17 mouse cellular contexts compared by ENCODE assay signal in the genomic region with DNA sequence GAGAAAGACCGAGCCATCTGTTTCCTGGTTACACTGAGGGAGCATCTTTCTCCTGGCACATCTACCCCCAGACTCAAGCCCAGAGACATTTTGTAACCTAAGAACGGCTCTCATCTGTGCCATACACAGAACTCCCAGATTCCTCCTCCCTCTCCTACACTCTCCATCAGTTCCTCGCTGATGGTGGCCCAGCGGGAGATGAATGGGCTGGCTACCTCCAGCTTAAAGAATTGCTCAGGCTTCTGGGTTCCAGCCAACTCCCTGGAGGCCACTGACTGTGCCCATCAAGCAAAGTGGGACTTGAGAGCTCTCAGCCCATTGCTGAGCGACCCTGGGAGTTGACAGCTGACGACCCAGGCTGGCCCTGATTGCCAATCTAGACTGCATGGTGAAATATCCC. TPM values are rescaled to one million over a fixed set of nuclear protein-coding genes. Genes with fewer than 3 reads are reported as not detected.
DNase-seq lines count a peak whose midpoint lies in the region; ATAC-seq and TF ChIP-seq lines count a peak whose summit lies in the region.
"Had no signal": no experiment of that assay in that cellular context is flagged by ENCODE, and none has a peak within 500 bp of the region (broad histone marks: within the 10 kb centered on the region; RNA-seq: fewer than 3 reads in every experiment).

No protein-coding gene starts in this region.

- no peak for TF ChIP-seq POLR2A in cerebellum, adult 2 months (IDR thresholded peaks at IDR 0.05; ENCODE audit: borderline replicate concordance, insufficient read depth, low read length)

- no peak overlapping the region for H3K4me2 ChIP-seq in lung, embryonic 14.5 days
- H3K4me2 ChIP-seq in hindbrain, embryonic 14.5 days (replicated peaks), result no peak overlapping the region
- no peak overlapping the region for H3K4me2 ChIP-seq in stomach, postnatal 0 days (replicated peaks; ENCODE audit: low read depth)
- H3K4me2 ChIP-seq: embryonic facial prominence, embryonic 15.5 days; liver, embryonic 15.5 days; midbrain, embryonic 15.5 days had no signal

- DNase-seq in lung, embryonic 14.5 days, result peak; percentile 41
- no peak for DNase-seq in lung, adult 18-20 months
- peak; percentile 58 for DNase-seq in adrenal gland, postnatal 14 days
- DNase-seq in cerebellum, adult 2 months, result peak; percentile 49 to 66
- peak; percentile 29 for DNase-seq in hindbrain, embryonic 14.5 days (ENCODE audit: low spot score)
- no peak for DNase-seq in stomach, postnatal 0 days (ENCODE audit: low spot score)
- no peak for DNase-seq in gastrocnemius, postnatal 25 days
- DNase-seq: gastrocnemius, adult 2 months; kidney, adult 18-20 months had no signal

- H3K4me3 ChIP-seq in lung, embryonic 14.5 days (ENCODE audit: low read depth, low read length), result no peak overlapping the region
- no peak overlapping the region for H3K4me3 ChIP-seq in cerebellum, adult 2 months (replicated peaks; ENCODE audit: insufficient read depth, low read depth, low read length)
- H3K4me3 ChIP-seq in hindbrain, embryonic 14.5 days (replicated peaks; ENCODE audit: low read length), result no peak overlapping the region
- no peak overlapping the region for H3K4me3 ChIP-seq in stomach, postnatal 0 days (ENCODE audit: low read depth, low read length)
- H3K4me3 ChIP-seq: embryonic facial prominence, embryonic 15.5 days; gastrocnemius, adult 2 months; liver, embryonic 15.5 days; midbrain, embryonic 15.5 days had no signal

- TF ChIP-seq CTCF in lung, embryonic 14.5 days (IDR thresholded peaks at IDR 0.05; ENCODE audit: low read depth), result no peak
- no peak for TF ChIP-seq CTCF in cerebellum, adult 2 months (IDR thresholded peaks at IDR 0.05; ENCODE audit: borderline replicate concordance, insufficient read depth, low read depth, low read length)
- no peak for TF ChIP-seq CTCF in stomach, postnatal 0 days (IDR thresholded peaks at IDR 0.05; ENCODE audit: low read depth)

- WGBS in lung, embryonic 14.5 days, result 38% methylated on average over 6 of the region's 6 CpGs
- WGBS in cerebellum, adult 2 months, result 5% methylated on average over 6 of the region's 6 CpGs
- WGBS in hindbrain, embryonic 14.5 days, result 40% methylated on average over 6 of the region's 6 CpGs
- WGBS in stomach, postnatal 0 days, result 64% methylated on average over 6 of the region's 6 CpGs

- no peak overlapping the region for H3K9ac ChIP-seq in lung, embryonic 14.5 days
- H3K9ac ChIP-seq in hindbrain, embryonic 14.5 days, result no peak overlapping the region
- H3K9ac ChIP-seq in stomach, postnatal 0 days (ENCODE audit: low read length), result no peak overlapping the region
- H3K9ac ChIP-seq: embryonic facial prominence, embryonic 15.5 days; liver, embryonic 15.5 days; midbrain, embryonic 15.5 days had no signal

- H3K27me3 ChIP-seq in lung, embryonic 14.5 days (ENCODE audit: insufficient read depth, low read length), result no peaks in the 10 kb centered on the region; the same call in 1 of the 2 replicates
- H3K27me3 ChIP-seq in cerebellum, adult 2 months (ENCODE audit: control insufficient read depth, insufficient read depth, low read length), result no peaks in the 10 kb centered on the region
- H3K27me3 ChIP-seq in hindbrain, embryonic 14.5 days (ENCODE audit: control insufficient read depth, insufficient read depth, low read length), result peaks cover 8% of the 10 kb centered on the region; the same call in 1 of the 2 replicates
- H3K27me3 ChIP-seq in stomach, postnatal 0 days (ENCODE audit: control insufficient read depth, insufficient read depth, low read length), result no peaks in the 10 kb centered on the region
- H3K27me3 ChIP-seq: CH12.LX; liver, embryonic 15.5 days had no signal

- TF ChIP-seq EP300 in stomach, postnatal 0 days (optimal IDR thresholded peaks at IDR 0.05), result no peak

- no peaks in the 10 kb centered on the region for H3K4me1 ChIP-seq in lung, embryonic 14.5 days (ENCODE audit: insufficient read depth)
- H3K4me1 ChIP-seq in cerebellum, adult 2 months (ENCODE audit: control insufficient read depth, insufficient read depth, low read length), result no peaks in the 10 kb centered on the region; the same call in 1 of the 2 replicates
- H3K4me1 ChIP-seq in hindbrain, embryonic 14.5 days (replicated peaks; ENCODE audit: control insufficient read depth, insufficient read depth, low read length), result peaks cover 5% of the 10 kb centered on the region; the same call in 1 of the 2 replicates
- H3K4me1 ChIP-seq in stomach, postnatal 0 days (replicated peaks; ENCODE audit: control insufficient read depth, insufficient read depth), result no peaks in the 10 kb centered on the region
- H3K4me1 ChIP-seq: embryonic facial prominence, embryonic 15.5 days; liver, embryonic 15.5 days; midbrain, embryonic 15.5 days had no signal

- no peaks in the 10 kb centered on the region for H3K9me3 ChIP-seq in lung, embryonic 14.5 days (ENCODE audit: low read depth, low read length)
- no peaks in the 10 kb centered on the region for H3K9me3 ChIP-seq in hindbrain, embryonic 14.5 days (ENCODE audit: control insufficient read depth, low read length)
- no peaks in the 10 kb centered on the region for H3K9me3 ChIP-seq in stomach, postnatal 0 days (ENCODE audit: control insufficient read depth, low read length)
- H3K9me3 ChIP-seq: embryonic facial prominence, embryonic 15.5 days; liver, embryonic 15.5 days; midbrain, embryonic 15.5 days had no signal

- no peak overlapping the region for H3K27ac ChIP-seq in lung, embryonic 14.5 days (ENCODE audit: low read depth)
- no peak overlapping the region for H3K27ac ChIP-seq in cerebellum, adult 2 months (ENCODE audit: insufficient read depth, low read length)
- no peak overlapping the region for H3K27ac ChIP-seq in hindbrain, embryonic 14.5 days
- no peak overlapping the region for H3K27ac ChIP-seq in stomach, postnatal 0 days (replicated peaks)
- H3K27ac ChIP-seq: embryonic facial prominence, embryonic 15.5 days; gastrocnemius, adult 2 months; liver, embryonic 15.5 days; midbrain, embryonic 15.5 days had no signal

- H3K36me3 ChIP-seq in lung, embryonic 14.5 days (ENCODE audit: insufficient read depth), result no peaks in the 10 kb centered on the region
- no peaks in the 10 kb centered on the region for H3K36me3 ChIP-seq in hindbrain, embryonic 14.5 days (replicated peaks; ENCODE audit: control insufficient read depth, insufficient read depth)
- H3K36me3 ChIP-seq in stomach, postnatal 0 days (ENCODE audit: control insufficient read depth, insufficient read depth, low read length), result no peaks in the 10 kb centered on the region
- H3K36me3 ChIP-seq: embryonic facial prominence, embryonic 15.5 days; liver, embryonic 15.5 days; midbrain, embryonic 15.5 days had no signal

- ATAC-seq in lung, embryonic 14.5 days (ENCODE audit: insufficient read depth), result no peak
- ATAC-seq in hindbrain, embryonic 14.5 days (ENCODE audit: low FRiP score), result peak; percentile 66; the same call in 1 of the 2 replicates
- ATAC-seq in stomach, postnatal 0 days (ENCODE audit: low FRiP score, low TSS enrichment), result no peak
- ATAC-seq: midbrain, embryonic 15.5 days had no signal

RNA-seq across cellular contexts. Expression of gene H2al1j, which starts 36.3 kb away (rescaled TPM):
- not detected in 2 replicates for polyA plus RNA-seq in lung, embryonic 14.5 days (2014; fragmentation: Nextera tagmentation; extraction: Ambion mirVana)
- not detected in 2 replicates for total RNA-seq in adrenal gland, postnatal 14 days (2021)
- not detected in 2 replicates for polyA plus RNA-seq in cerebellum, adult 2 months (2012; rRNA removed)
- not detected in 2 replicates for polyA plus RNA-seq in hindbrain, embryonic 14.5 days (2014; fragmentation: Nextera tagmentation; extraction: Ambion mirVana)
- polyA plus RNA-seq in stomach, postnatal 0 days (2015; fragmentation: Nextera tagmentation; extraction: Ambion mirVana), result not detected in 2 replicates
- not detected for total RNA-seq in gastrocnemius, postnatal 25 days (2021)
- total RNA-seq: CH12.LX; gastrocnemius, adult 2 months; layer of hippocampus, adult 18-20 months; left cerebral cortex, postnatal 25 days had no signal
- polyA plus RNA-seq: embryonic facial prominence, embryonic 15.5 days; heart, embryonic 14.5 days; liver, embryonic 15.5 days; midbrain, embryonic 15.5 days; spleen, adult 2 months had no signal

RNA-seq across cellular contexts. Expression of gene H2al1i, which starts 39.4 kb away (rescaled TPM):
- not detected in 2 replicates for polyA plus RNA-seq in lung, embryonic 14.5 days (2014; fragmentation: Nextera tagmentation; extraction: Ambion mirVana)
- total RNA-seq in adrenal gland, postnatal 14 days (2021), result not detected in 2 replicates
- not detected in 2 replicates for polyA plus RNA-seq in cerebellum, adult 2 months (2012; rRNA removed)
- polyA plus RNA-seq in hindbrain, embryonic 14.5 days (2014; fragmentation: Nextera tagmentation; extraction: Ambion mirVana), result not detected in 2 replicates
- polyA plus RNA-seq in stomach, postnatal 0 days (2015; fragmentation: Nextera tagmentation; extraction: Ambion mirVana), result not detected in 2 replicates
- not detected for total RNA-seq in gastrocnemius, postnatal 25 days (2021)
- total RNA-seq: CH12.LX; gastrocnemius, adult 2 months; layer of hippocampus, adult 18-20 months; left cerebral cortex, postnatal 25 days had no signal
- polyA plus RNA-seq: embryonic facial prominence, embryonic 15.5 days; heart, embryonic 14.5 days; liver, embryonic 15.5 days; midbrain, embryonic 15.5 days; spleen, adult 2 months had no signal

RNA-seq across cellular contexts. Expression of gene H2al1h, which starts 42.6 kb away (rescaled TPM):
- polyA plus RNA-seq in lung, embryonic 14.5 days (2014; fragmentation: Nextera tagmentation; extraction: Ambion mirVana), result not detected in 2 replicates
- not detected in 2 replicates for total RNA-seq in adrenal gland, postnatal 14 days (2021)
- not detected in 2 replicates for polyA plus RNA-seq in cerebellum, adult 2 months (2012; rRNA removed)
- not detected in 2 replicates for polyA plus RNA-seq in hindbrain, embryonic 14.5 days (2014; fragmentation: Nextera tagmentation; extraction: Ambion mirVana)
- polyA plus RNA-seq in stomach, postnatal 0 days (2015; fragmentation: Nextera tagmentation; extraction: Ambion mirVana), result not detected in 2 replicates
- total RNA-seq in gastrocnemius, postnatal 25 days (2021), result not detected
- total RNA-seq: CH12.LX; gastrocnemius, adult 2 months; layer of hippocampus, adult 18-20 months; left cerebral cortex, postnatal 25 days had no signal
- polyA plus RNA-seq: embryonic facial prominence, embryonic 15.5 days; heart, embryonic 14.5 days; liver, embryonic 15.5 days; midbrain, embryonic 15.5 days; spleen, adult 2 months had no signal

RNA-seq across cellular contexts. Expression of gene H2al1g, which starts 45.8 kb away (rescaled TPM):
- polyA plus RNA-seq in lung, embryonic 14.5 days (2014; fragmentation: Nextera tagmentation; extraction: Ambion mirVana), result not detected in 2 replicates
- total RNA-seq in adrenal gland, postnatal 14 days (2021), result not detected in 2 replicates
- not detected in 2 replicates for polyA plus RNA-seq in cerebellum, adult 2 months (2012; rRNA removed)
- not detected in 2 replicates for polyA plus RNA-seq in hindbrain, embryonic 14.5 days (2014; fragmentation: Nextera tagmentation; extraction: Ambion mirVana)
- polyA plus RNA-seq in stomach, postnatal 0 days (2015; fragmentation: Nextera tagmentation; extraction: Ambion mirVana), result not detected in 2 replicates
- total RNA-seq in gastrocnemius, postnatal 25 days (2021), result not detected
- total RNA-seq: CH12.LX; gastrocnemius, adult 2 months; layer of hippocampus, adult 18-20 months; left cerebral cortex, postnatal 25 days had no signal
- polyA plus RNA-seq: embryonic facial prominence, embryonic 15.5 days; heart, embryonic 14.5 days; liver, embryonic 15.5 days; midbrain, embryonic 15.5 days; spleen, adult 2 months had no signal

RNA-seq across cellular contexts. Expression of gene H2al1f, which starts 48.9 kb away (rescaled TPM):
- polyA plus RNA-seq in lung, embryonic 14.5 days (2014; fragmentation: Nextera tagmentation; extraction: Ambion mirVana), result not detected in 2 replicates
- not detected in 2 replicates for total RNA-seq in adrenal gland, postnatal 14 days (2021)
- polyA plus RNA-seq in cerebellum, adult 2 months (2012; rRNA removed), result not detected in 2 replicates
- not detected in 2 replicates for polyA plus RNA-seq in hindbrain, embryonic 14.5 days (2014; fragmentation: Nextera tagmentation; extraction: Ambion mirVana)
- not detected in 2 replicates for polyA plus RNA-seq in stomach, postnatal 0 days (2015; fragmentation: Nextera tagmentation; extraction: Ambion mirVana)
- not detected for total RNA-seq in gastrocnemius, postnatal 25 days (2021)
- total RNA-seq: CH12.LX; gastrocnemius, adult 2 months; layer of hippocampus, adult 18-20 months; left cerebral cortex, postnatal 25 days had no signal
- polyA plus RNA-seq: embryonic facial prominence, embryonic 15.5 days; heart, embryonic 14.5 days; liver, embryonic 15.5 days; midbrain, embryonic 15.5 days; spleen, adult 2 months had no signal

Comparison
In these comparisons a context has a peak if more than half of its experiments do, and no peak if none do; other contexts are left out.
1. DNase-seq: peak in lung, embryonic 14.5 days (single experiment), adrenal gland, postnatal 14 days (single experiment), cerebellum, adult 2 months (2 of 2) and hindbrain, embryonic 14.5 days (single experiment); none in lung, adult 18-20 months (0 of 2), stomach, postnatal 0 days (single experiment) and gastrocnemius, postnatal 25 days (single experiment).